Mouse (Mus musculus): Measurements from ENCODE around the gene Exoc6b.

GRCm38 (mm10) chr6:84660982-84661381 is 408.3 kb downstream of the Exoc6b start:
- TF ChIP-seq CTCF (IDR thresholded peaks at IDR 0.05; ENCODE audit: low read depth): no peak
- TF ChIP-seq EP300 (IDR thresholded peaks at IDR 0.05; ENCODE audit: low read depth): no peak

Data from heart, postnatal 0 days (tissue).